Mouse (Mus musculus): ENCODE data around the gene Angptl4. TPM values are rescaled to one million over a fixed set of nuclear protein-coding genes. Genes with fewer than 3 reads are reported as not detected.

Gene Angptl4
- polyA plus RNA-seq, 1 experiment from 2014 or later, result 28.3 TPM

GRCm38 (mm10) chr17:33817184-33817968 is 35.7 kb upstream of the Angptl4 start:
- Histone ChIP-seq H3K9me3 (no peaks in the 10 kb centered on the region), H3K27ac (replicated peaks) (peak overlapping the region; percentile 87), H3K9ac (replicated peaks) (peak overlapping the region; percentile 76), H3K27me3 (no peaks in the 10 kb centered on the region; the same call in 1 of the 2 replicates), H3K4me1 (peaks cover 27% of the 10 kb centered on the region), H3K4me2 (replicated peaks) (peak overlapping the region; percentile 88), H3K36me3 (peaks cover 34% of the 10 kb centered on the region), H3K4me3 (peak overlapping the region; percentile 60)
- peak; percentile 97 for ATAC-seq (ENCODE audit: low FRiP score, low read depth)
- WGBS, result under 1% methylated on average over 89 of the region's 89 CpGs

- H3K4me3 ChIP-seq, result peak overlapping the region; percentile 60; the same call in 1 of the 2 replicates
- no peak for ATAC-seq (ENCODE audit: low FRiP score, low read depth)
- no peaks in the 10 kb centered on the region for H3K9me3 ChIP-seq
- WGBS, result 82% methylated on average over 5 of the region's 5 CpGs
- H3K9ac ChIP-seq (replicated peaks), result peak overlapping the region; percentile 76; the same call in 1 of the 2 replicates
- H3K27me3 ChIP-seq, result peaks cover 3% of the 10 kb centered on the region; the same call in 1 of the 2 replicates
- H3K4me1 ChIP-seq, result peaks cover 20% of the 10 kb centered on the region
- peaks cover 27% of the 10 kb centered on the region for H3K36me3 ChIP-seq
- H3K4me2 ChIP-seq (replicated peaks), result peak overlapping the region; percentile 88
- H3K27ac ChIP-seq (replicated peaks), result no peak overlapping the region
Observed at GRCm38 (mm10) chr17:33816612-33817011, 35.0 kb upstream of the Angptl4 start.

- ATAC-seq (ENCODE audit: low FRiP score, low read depth), result no peak
- H3K27ac ChIP-seq (replicated peaks), result no peak overlapping the region
- H3K36me3 ChIP-seq, result peaks cover 15% of the 10 kb centered on the region
- H3K4me2 ChIP-seq (replicated peaks), result no peak overlapping the region
- peaks cover 24% of the 10 kb centered on the region for H3K4me1 ChIP-seq
- no peak overlapping the region for H3K9ac ChIP-seq (replicated peaks)
- H3K27me3 ChIP-seq, result peaks cover 12% of the 10 kb centered on the region
- H3K9me3 ChIP-seq, result no peaks in the 10 kb centered on the region
- 88% methylated on average over 6 of the region's 6 CpGs for WGBS
- H3K4me3 ChIP-seq, result no peak overlapping the region
Observed at GRCm38 (mm10) chr17:33815399-33815798, 33.8 kb upstream of the Angptl4 start.

GRCm38 (mm10) chr17:33812990-33813389 is 31.4 kb upstream of the Angptl4 start:
- Histone ChIP-seq H3K27me3 (peaks cover 12% of the 10 kb centered on the region), H3K4me2 (replicated peaks) (no peak overlapping the region), H3K9me3 (no peaks in the 10 kb centered on the region), H3K36me3 (no peaks in the 10 kb centered on the region), H3K4me1 (peaks cover 18% of the 10 kb centered on the region), H3K27ac (replicated peaks) (no peak overlapping the region), H3K4me3 (no peak overlapping the region), H3K9ac (replicated peaks) (no peak overlapping the region)
- ATAC-seq (ENCODE audit: low FRiP score, low read depth), result no peak
- 70% methylated on average over 4 of the region's 4 CpGs for whole genome bisulfite sequencing

GRCm38 (mm10) chr17:33812475-33812874 is 30.8 kb upstream of the Angptl4 start:
- H3K4me1 ChIP-seq, result peaks cover 13% of the 10 kb centered on the region
- no peak overlapping the region for H3K4me3 ChIP-seq
- no peak overlapping the region for H3K4me2 ChIP-seq (replicated peaks)
- WGBS, result 76% methylated on average over 3 of the region's 3 CpGs
- no peaks in the 10 kb centered on the region for H3K36me3 ChIP-seq
- H3K27me3 ChIP-seq, result peaks cover 12% of the 10 kb centered on the region
- H3K9me3 ChIP-seq, result no peaks in the 10 kb centered on the region
- H3K9ac ChIP-seq (replicated peaks), result no peak overlapping the region
- no peak overlapping the region for H3K27ac ChIP-seq (replicated peaks)
- no peak for ATAC-seq (ENCODE audit: low FRiP score, low read depth)

- no peaks in the 10 kb centered on the region for H3K36me3 ChIP-seq
- peaks cover 8% of the 10 kb centered on the region for H3K4me1 ChIP-seq
- 0 out of 2 replicates have a peak overlapping the region, but pooled peaks have one; percentile 49 for H3K9ac ChIP-seq (replicated peaks)
- H3K4me2 ChIP-seq (replicated peaks), result peak overlapping the region; percentile 62
- no peaks in the 10 kb centered on the region for H3K9me3 ChIP-seq
- no peak overlapping the region for H3K27ac ChIP-seq (replicated peaks)
- H3K4me3 ChIP-seq, result peak overlapping the region; percentile 45
- no peak for ATAC-seq (ENCODE audit: low FRiP score, low read depth)
- 36% methylated on average over 7 of the region's 7 CpGs for WGBS
- H3K27me3 ChIP-seq, result peaks cover 12% of the 10 kb centered on the region
Observed at GRCm38 (mm10) chr17:33811142-33811516, 29.5 kb upstream of the Angptl4 start.

- Histone ChIP-seq H3K9ac (replicated peaks) (peak within 1 kb of the TSS; percentile 49), H3K9me3 (no peaks in the 10 kb centered on the region), H3K27me3 (peaks cover 12% of the 10 kb centered on the region), H3K4me2 (replicated peaks) (peak within 1 kb of the TSS; percentile 62), H3K4me3 (peak within 1 kb of the TSS; percentile 45), H3K27ac (replicated peaks) (no peak within 1 kb of the TSS), H3K36me3 (no peaks in the 10 kb centered on the region), H3K4me1 (peaks cover 8% of the 10 kb centered on the region)
- peak; percentile 99 for ATAC-seq (ENCODE audit: low FRiP score, low read depth)
- 2% methylated on average over 36 of the region's 36 CpGs for WGBS
Observed at GRCm38 (mm10) chr17:33810334-33811141, 28.9 kb upstream of the Angptl4 start, which contains the start of gene Kank3. TSS of gene Kank3 (plus strand) at chr17:33810519.

GRCm38 (mm10) chr17:33808192-33808591 is 26.6 kb upstream of the Angptl4 start:
- Histone ChIP-seq H3K4me2 (replicated peaks) (no peak overlapping the region), H3K9ac (replicated peaks) (no peak overlapping the region), H3K4me1 (peaks cover 8% of the 10 kb centered on the region), H3K9me3 (no peaks in the 10 kb centered on the region), H3K36me3 (no peaks in the 10 kb centered on the region), H3K4me3 (no peak overlapping the region), H3K27me3 (peaks cover 18% of the 10 kb centered on the region), H3K27ac (replicated peaks) (no peak overlapping the region)
- 44% methylated on average over 10 of the region's 10 CpGs for WGBS
- ATAC-seq (ENCODE audit: low FRiP score, low read depth), result no peak

GRCm38 (mm10) chr17:33807181-33807888 is 25.7 kb upstream of the Angptl4 start:
- Histone ChIP-seq H3K4me2 (replicated peaks) (no peak overlapping the region), H3K36me3 (no peaks in the 10 kb centered on the region), H3K4me1 (peaks cover 8% of the 10 kb centered on the region), H3K4me3 (no peak overlapping the region), H3K9me3 (no peaks in the 10 kb centered on the region), H3K27ac (replicated peaks) (no peak overlapping the region), H3K27me3 (peaks cover 18% of the 10 kb centered on the region), H3K9ac (replicated peaks) (no peak overlapping the region)
- no peak for ATAC-seq (ENCODE audit: low FRiP score, low read depth)
- WGBS, result 63% methylated on average over 8 of the region's 9 CpGs

- Histone ChIP-seq H3K27me3 (peaks cover 6% of the 10 kb centered on the region), H3K4me2 (replicated peaks) (no peak overlapping the region), H3K27ac (replicated peaks) (no peak overlapping the region), H3K4me3 (no peak overlapping the region), H3K9ac (replicated peaks) (no peak overlapping the region), H3K9me3 (no peaks in the 10 kb centered on the region), H3K36me3 (no peaks in the 10 kb centered on the region), H3K4me1 (no peaks in the 10 kb centered on the region)
- ATAC-seq (ENCODE audit: low FRiP score, low read depth), result no peak
- WGBS, result 80% methylated on average over 1 of the region's 1 CpGs
Observed at GRCm38 (mm10) chr17:33804745-33805144, 23.1 kb upstream of the Angptl4 start.

- Histone ChIP-seq H3K4me2 (replicated peaks) (no peak overlapping the region), H3K4me1 (no peaks in the 10 kb centered on the region), H3K36me3 (no peaks in the 10 kb centered on the region), H3K27ac (replicated peaks) (no peak overlapping the region), H3K9ac (replicated peaks) (no peak overlapping the region), H3K27me3 (peaks cover 6% of the 10 kb centered on the region), H3K4me3 (no peak overlapping the region), H3K9me3 (no peaks in the 10 kb centered on the region)
- no peak for ATAC-seq (ENCODE audit: low FRiP score, low read depth)
- 65% methylated on average over 4 of the region's 4 CpGs for WGBS
Observed at GRCm38 (mm10) chr17:33804205-33804604, 22.6 kb upstream of the Angptl4 start.

All from midbrain, embryonic 12.5 days (tissue).